Mouse (Mus musculus) E14TG2a.4 (cell line): Measurements from ENCODE around the gene Gbgt1.

Source experiments
- CTCF ChIP-seq: conservative IDR thresholded peaks from 2 replicates; pipeline ENCODE4 v1.5.1; 2014; ENCODE audit warnings: low read length
- POU5F1 ChIP-seq: IDR thresholded peaks from 2 replicates; pipeline ENCODE4 v1.6.1; 2014; ENCODE audit warnings: low read length, borderline replicate concordance

DNA sequence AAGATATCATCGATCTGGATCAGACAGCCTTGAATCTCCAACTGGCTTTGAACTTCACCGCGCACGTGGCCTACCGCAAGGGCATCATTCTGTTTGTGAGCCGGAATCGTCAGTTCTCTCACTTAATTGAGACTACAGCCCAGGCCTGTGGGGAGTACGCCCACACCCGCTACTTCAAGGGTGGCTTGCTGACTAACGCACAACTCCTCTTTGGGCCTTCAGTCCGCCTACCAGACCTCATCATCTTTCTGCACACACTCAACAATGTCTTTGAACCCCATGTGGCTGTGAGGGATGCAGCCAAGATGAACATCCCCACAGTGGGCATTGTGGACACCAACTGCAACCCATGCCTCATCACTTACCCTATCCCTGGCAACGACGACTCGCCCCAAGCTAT, 27.2 kb upstream of the Gbgt1 start:
- TF ChIP-seq CTCF (no peak), POU5F1 (no peak)
